Mouse (Mus musculus) small intestine, adult 2 months (tissue): ENCODE measurements around the gene Astl.

Experiments used
- CTCF ChIP-seq: fragments of 200-500 bp; IDR thresholded peaks from 2 replicates; pipeline ENCODE4 v1.5.1; 2012; ENCODE audit warnings: low read depth, mild to moderate bottlenecking, control low read depth, inconsistent platforms, low read length, moderate library complexity, mixed read lengths; ENCODE audit not compliant: insufficient replicate concordance, insufficient read length; ENCODE audit errors: extremely low read depth
- POLR2A ChIP-seq: fragments of 200-500 bp; IDR thresholded peaks from 2 replicates; pipeline ENCODE4 v1.6.1; 2012; ENCODE audit warnings: low read depth, mild to moderate bottlenecking, control low read depth, inconsistent platforms, low read length, moderate library complexity

DNA sequence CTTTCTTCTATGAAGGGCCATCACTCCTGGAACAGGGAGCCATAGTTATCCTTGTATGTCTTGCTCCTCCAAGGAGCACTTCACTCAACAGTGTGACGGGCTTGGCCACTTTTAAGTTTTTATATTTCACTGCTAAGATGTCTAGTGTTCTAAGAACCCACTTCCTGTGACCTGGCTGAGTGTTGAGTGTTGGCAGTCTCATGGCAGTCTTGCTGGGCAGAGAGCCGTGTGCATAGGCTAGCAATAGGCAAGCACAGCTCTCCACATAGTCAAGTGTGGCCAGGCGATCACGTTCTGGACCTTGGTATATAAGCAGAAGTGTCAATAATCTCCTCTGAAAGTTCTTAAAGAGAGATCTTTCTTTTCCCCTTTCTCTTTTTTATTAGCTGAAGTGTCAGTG is 20.3 kb upstream of the Astl start:
- TF ChIP-seq CTCF, result no peak
- TF ChIP-seq POLR2A, result no peak
